Mouse (Mus musculus) forebrain, embryonic 10.5 days (tissue): ENCODE measurements at regions not wholly inside any gene's neighbourhood (a gene's known extent, or its start where the extent isn't known, plus 50 kb on each side); places are given as distances from the start of the nearest gene placed in this dataset.

ENCODE experiments used
- DNase-seq: peaks from one replicate; pipeline ENCODE4 v3.0.0-alpha.2; 2017; ENCODE audit warnings: low spot score; ENCODE audit errors: extremely low spot score
- H3K27ac ChIP-seq: fragments of 300-500 bp; sonication (generic); 2 replicates; pipeline ENCODE4 v1.5.1; 2016; ENCODE audit warnings: mild to moderate bottlenecking
- H3K27me3 ChIP-seq: fragments of 300-500 bp; sonication (generic); 2 replicates; pipeline ENCODE4 v1.6.1; 2016; ENCODE audit warnings: mild to moderate bottlenecking; ENCODE audit not compliant: poor library complexity, severe bottlenecking
- H3K36me3 ChIP-seq: fragments of 300-500 bp; sonication (generic); replicated peaks from 2 replicates; pipeline ENCODE4 v1.6.1; 2016; ENCODE audit warnings: mild to moderate bottlenecking, moderate library complexity
- H3K4me1 ChIP-seq: fragments of 300-500 bp; sonication (generic); 2 replicates; pipeline ENCODE4 v1.6.1; 2016
- H3K4me3 ChIP-seq: fragments of 300-500 bp; sonication (generic); 2 replicates; pipeline ENCODE4 v1.5.1; 2016; ENCODE audit warnings: mild to moderate bottlenecking, moderate library complexity
- H3K9me3 ChIP-seq: fragments of 300-500 bp; sonication (generic); 2 replicates; pipeline ENCODE4 v1.6.1; 2016; ENCODE audit warnings: mild to moderate bottlenecking, moderate library complexity
- WGBS: fragments of 180-500 bp; shearing (Covaris S2); methylation state at CpG from one replicate; pipeline ENCODE4 v1.1.7; 2016; 5-methylcytosine and 5-hydroxymethylcytosine counted together

DNA sequence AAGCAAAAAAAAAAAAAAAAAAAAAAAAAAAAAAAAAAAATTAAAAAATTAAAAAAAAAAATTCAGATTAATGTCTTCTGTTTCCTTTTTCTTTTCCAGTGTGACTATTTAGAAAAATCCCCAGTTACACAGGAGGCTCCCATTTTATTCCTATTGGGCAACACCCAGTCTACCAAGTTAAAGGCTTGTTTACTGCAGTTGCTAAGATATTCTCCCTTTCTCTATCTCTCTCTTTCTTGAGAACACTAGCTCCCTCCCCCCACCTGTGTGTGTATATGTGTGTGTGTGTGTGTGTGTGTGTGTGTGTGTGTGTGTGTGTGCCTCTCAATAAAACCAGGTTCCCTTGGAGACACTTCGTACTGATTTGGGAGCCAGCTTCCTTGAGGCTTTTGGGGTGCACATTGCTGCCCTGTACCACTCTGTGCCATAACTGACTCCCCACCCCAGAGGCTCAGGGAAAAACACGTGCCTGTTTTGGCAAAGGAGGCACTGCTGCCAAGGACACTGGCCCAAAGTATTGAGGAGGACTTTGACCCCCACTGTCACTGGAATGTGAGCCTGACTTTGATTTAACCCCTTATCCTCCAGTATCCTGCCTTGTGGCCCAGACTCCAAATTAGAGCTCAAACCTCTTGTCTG, 50.3 kb downstream of the Anapc15-ps start:
- DNase-seq: peak; percentile 44
- no peak overlapping the region for H3K4me3 ChIP-seq
- no peaks in the 10 kb centered on the region for H3K36me3 ChIP-seq
- H3K9me3 ChIP-seq: no peaks in the 10 kb centered on the region
- WGBS: 17% methylated on average over 2 of the region's 2 CpGs
- H3K27me3 ChIP-seq: 0 out of 2 replicates have a peak, but pooled peaks cover 6% of the 10 kb centered on the region
- H3K4me1 ChIP-seq: peaks cover 29% of the 10 kb centered on the region
- peak overlapping the region; percentile 74 for H3K27ac ChIP-seq

DNA sequence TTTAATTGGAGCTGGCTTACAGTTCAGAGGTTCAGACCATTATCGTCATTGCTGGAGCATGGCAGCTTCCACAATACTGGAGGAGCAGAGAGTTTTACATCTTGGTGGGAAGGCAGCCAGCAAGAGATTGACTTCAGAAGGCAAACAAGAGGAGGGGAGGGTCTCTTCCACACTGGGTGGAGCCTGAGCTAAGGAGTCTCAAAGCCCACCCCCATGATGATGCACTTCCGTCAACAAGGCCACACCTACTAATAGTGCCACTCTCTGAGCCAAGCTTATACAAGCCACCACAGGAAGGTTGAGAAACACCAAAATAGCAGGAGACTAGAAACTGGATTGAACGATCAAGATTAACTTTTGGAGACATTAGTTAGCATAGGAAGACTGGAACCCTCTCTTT, 52.5 kb downstream of the Anapc15-ps start:
- no peak overlapping the region for H3K27ac ChIP-seq
- 0 out of 2 replicates have a peak, but pooled peaks cover 18% of the 10 kb centered on the region for H3K27me3 ChIP-seq
- no peak for DNase-seq
- 94% methylated on average over 3 of the region's 3 CpGs for WGBS
- peaks cover 29% of the 10 kb centered on the region for H3K4me1 ChIP-seq
- H3K4me3 ChIP-seq: no peak overlapping the region
- H3K9me3 ChIP-seq: no peaks in the 10 kb centered on the region
- H3K36me3 ChIP-seq: no peaks in the 10 kb centered on the region

- Histone ChIP-seq H3K27ac (no peak overlapping the region), H3K4me3 (peak overlapping the region; percentile 16; the same call in 1 of the 2 replicates), H3K9me3 (no peaks in the 10 kb centered on the region), H3K4me1 (peaks cover 29% of the 10 kb centered on the region), H3K27me3 (0 out of 2 replicates have a peak, but pooled peaks cover 18% of the 10 kb centered on the region), H3K36me3 (no peaks in the 10 kb centered on the region)
- 44% methylated on average over 10 of the region's 10 CpGs for WGBS
- DNase-seq: no peak
Measured at GRCm38 (mm10) chr10:95619601-95620000, 53.6 kb downstream of the Anapc15-ps start.

- H3K27ac ChIP-seq: no peak overlapping the region
- H3K27me3 ChIP-seq: peaks cover 22% of the 10 kb centered on the region
- H3K36me3 ChIP-seq: no peaks in the 10 kb centered on the region
- H3K9me3 ChIP-seq: no peaks in the 10 kb centered on the region
- no peak overlapping the region for H3K4me3 ChIP-seq
- peaks cover 21% of the 10 kb centered on the region for H3K4me1 ChIP-seq
- 88% methylated on average over 9 of the region's 9 CpGs for WGBS
- no peak for DNase-seq
Measured at GRCm38 (mm10) chr10:95618451-95619079, 54.6 kb upstream of the Nudt4 start.

GRCm38 (mm10) chr10:95616821-95617220, 52.9 kb upstream of the Nudt4 start:
- H3K4me3 ChIP-seq: no peak overlapping the region
- 87% methylated on average over 5 of the region's 5 CpGs for WGBS
- no peak for DNase-seq
- H3K27me3 ChIP-seq: peaks cover 22% of the 10 kb centered on the region
- no peaks in the 10 kb centered on the region for H3K36me3 ChIP-seq
- peaks cover 13% of the 10 kb centered on the region for H3K4me1 ChIP-seq
- H3K27ac ChIP-seq: no peak overlapping the region
- H3K9me3 ChIP-seq: no peaks in the 10 kb centered on the region

GRCm38 (mm10) chr10:95615849-95616650, 52.1 kb upstream of the Nudt4 start:
- no peak for DNase-seq
- Histone ChIP-seq H3K27me3 (peaks cover 22% of the 10 kb centered on the region), H3K36me3 (no peaks in the 10 kb centered on the region), H3K4me1 (peaks cover 19% of the 10 kb centered on the region), H3K27ac (no peak overlapping the region), H3K9me3 (no peaks in the 10 kb centered on the region), H3K4me3 (no peak overlapping the region)
- WGBS: 74% methylated on average over 25 of the region's 25 CpGs
